Mouse (Mus musculus): Measurements from ENCODE around the gene Smap1. TPM values are rescaled to one million over a fixed set of nuclear protein-coding genes. Genes with fewer than 3 reads are reported as not detected.

Gene Smap1
- polyA plus RNA-seq, 1 experiment from 2014 or later: 45.0 TPM

DNA sequence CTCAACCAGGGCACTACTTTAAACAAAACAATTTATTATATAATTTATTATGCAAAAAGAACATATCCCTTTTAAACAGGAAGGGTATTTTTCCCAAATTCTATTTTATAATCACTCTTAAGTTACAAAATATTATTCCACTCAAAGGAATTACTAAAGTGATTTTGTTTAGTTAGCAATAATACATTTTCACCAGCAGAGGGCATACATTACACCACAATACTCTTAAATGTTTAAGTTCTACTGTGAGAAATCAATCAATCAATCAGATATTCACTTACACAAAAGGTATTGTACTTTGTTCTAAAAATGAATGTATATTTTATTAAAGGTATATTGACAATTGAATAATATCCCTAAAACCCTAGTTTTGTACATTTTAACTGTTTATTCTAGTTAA lies 16.0 kb downstream of the Smap1 start:
- H3K9ac ChIP-seq: no peak overlapping the region
- peaks cover 3% of the 10 kb centered on the region; the same call in 1 of the 2 replicates for H3K36me3 ChIP-seq (ENCODE audit: poor library complexity, severe bottlenecking)
- H3K4me3 ChIP-seq: no peak overlapping the region
- ATAC-seq: no peak
- H3K27ac ChIP-seq: no peak overlapping the region
- H3K4me2 ChIP-seq: no peak overlapping the region
- no peaks in the 10 kb centered on the region for H3K27me3 ChIP-seq
- H3K4me1 ChIP-seq: no peaks in the 10 kb centered on the region
- no peaks in the 10 kb centered on the region for H3K9me3 ChIP-seq (replicated peaks)

DNA sequence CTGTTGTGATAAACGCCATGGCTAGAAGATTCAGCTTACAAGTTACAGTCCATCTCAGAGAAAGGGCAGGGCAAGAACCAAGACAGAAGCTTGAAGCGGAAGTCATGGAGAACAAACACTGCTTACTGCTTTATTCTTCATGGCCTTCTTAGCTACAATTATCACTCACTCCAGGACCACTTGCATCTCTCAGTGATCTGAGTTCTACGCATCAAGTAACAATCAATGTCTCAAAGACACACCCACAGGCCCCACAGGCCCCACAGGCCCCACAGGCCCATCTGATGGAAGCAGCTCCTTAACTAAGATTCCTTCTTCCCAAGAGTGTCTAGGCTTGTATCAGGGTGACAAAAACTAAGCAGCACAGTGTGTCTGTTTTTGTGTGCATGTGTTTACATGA lies 18.8 kb downstream of the Smap1 start:
- H3K27me3 ChIP-seq: no peaks in the 10 kb centered on the region
- H3K27ac ChIP-seq: no peak overlapping the region
- no peaks in the 10 kb centered on the region for H3K36me3 ChIP-seq (ENCODE audit: poor library complexity, severe bottlenecking)
- WGBS: 82% methylated on average over 3 of the region's 3 CpGs
- no peaks in the 10 kb centered on the region for H3K4me1 ChIP-seq
- no peaks in the 10 kb centered on the region for H3K9me3 ChIP-seq (replicated peaks)
- H3K4me2 ChIP-seq: no peak overlapping the region
- H3K4me3 ChIP-seq: no peak overlapping the region
- no peak overlapping the region for H3K9ac ChIP-seq
- no peak for ATAC-seq

DNA sequence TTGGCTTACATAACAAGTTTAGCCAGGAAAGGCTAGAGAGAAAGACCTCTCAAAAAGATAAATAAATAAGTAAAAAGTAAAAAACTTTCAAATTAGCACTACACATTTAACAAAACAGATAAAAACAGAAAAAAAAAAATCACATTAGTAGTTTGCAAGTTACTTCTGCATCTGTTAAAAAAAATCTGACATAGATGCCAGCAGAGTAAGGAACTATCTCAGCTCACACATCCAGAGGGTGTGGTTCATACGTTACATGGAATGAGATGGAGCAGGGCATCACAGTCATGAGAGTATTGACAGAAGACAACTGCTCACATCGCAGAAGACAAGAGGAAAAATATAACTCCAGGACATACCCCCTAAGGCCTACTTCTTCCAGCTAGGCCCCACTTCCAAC lies 19.4 kb downstream of the Smap1 start:
- Histone ChIP-seq H3K4me3 (no peak overlapping the region), H3K27ac (no peak overlapping the region), H3K9ac (no peak overlapping the region), H3K4me1 (no peaks in the 10 kb centered on the region), H3K36me3 (ENCODE audit: poor library complexity, severe bottlenecking) (no peaks in the 10 kb centered on the region), H3K27me3 (no peaks in the 10 kb centered on the region), H3K4me2 (no peak overlapping the region), H3K9me3 (replicated peaks) (no peaks in the 10 kb centered on the region)
- ATAC-seq: no peak
- WGBS: 92% methylated on average over 2 of the region's 2 CpGs

DNA sequence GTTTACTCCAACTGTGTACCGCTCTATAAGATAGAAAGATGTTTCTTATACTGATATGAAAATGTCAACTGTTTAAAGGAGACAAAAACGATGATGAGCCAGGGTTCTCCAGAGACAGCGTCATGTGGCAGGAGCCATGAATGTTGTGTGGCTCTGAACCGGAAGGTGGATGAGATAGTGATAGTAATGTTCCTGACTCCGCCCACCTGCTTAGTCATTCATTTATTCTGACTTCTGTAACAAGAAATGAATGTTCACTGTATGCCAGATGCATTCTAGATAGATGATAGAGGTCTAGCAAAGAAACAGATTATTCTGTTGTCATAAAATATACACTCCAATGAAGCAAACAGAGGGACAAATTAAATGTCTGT lies 22.5 kb downstream of the Smap1 start:
- Histone ChIP-seq H3K4me3 (no peak overlapping the region), H3K36me3 (ENCODE audit: poor library complexity, severe bottlenecking) (no peaks in the 10 kb centered on the region), H3K27me3 (no peaks in the 10 kb centered on the region), H3K4me1 (no peaks in the 10 kb centered on the region), H3K27ac (no peak overlapping the region), H3K9me3 (replicated peaks) (no peaks in the 10 kb centered on the region), H3K9ac (no peak overlapping the region), H3K4me2 (no peak overlapping the region)
- no peak for ATAC-seq
- 93% methylated on average over 5 of the region's 5 CpGs for WGBS

DNA sequence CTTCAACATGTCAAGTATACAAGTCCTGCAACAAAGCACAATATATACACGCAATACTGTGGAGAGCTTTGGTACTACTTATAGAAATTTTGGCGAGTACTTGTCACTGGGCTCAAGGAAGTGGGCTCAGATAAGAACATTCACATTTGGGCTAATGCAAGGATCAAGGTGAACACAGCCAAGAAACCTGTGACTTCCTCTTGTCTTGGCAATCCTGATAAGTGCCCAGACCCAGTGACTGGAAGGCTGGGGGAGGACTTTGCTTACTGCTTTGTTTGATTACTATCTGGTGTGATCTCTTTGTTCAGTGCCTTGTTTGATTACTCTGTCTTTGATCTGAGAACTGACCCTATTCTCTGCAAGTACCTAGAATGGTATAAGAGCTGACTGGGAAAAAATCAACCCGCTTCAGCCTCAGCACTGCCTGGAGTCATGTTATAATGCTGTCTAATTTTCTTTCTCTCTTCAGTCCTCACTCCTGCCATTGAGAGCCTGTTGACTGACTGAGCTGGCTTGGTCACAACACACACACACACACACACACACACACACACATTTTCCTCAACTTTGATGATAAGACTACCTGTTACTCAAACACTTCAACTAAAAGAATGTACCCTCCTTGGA lies 23.0 kb downstream of the Smap1 start:
- Histone ChIP-seq H3K4me1 (no peaks in the 10 kb centered on the region), H3K4me3 (no peak overlapping the region), H3K9me3 (replicated peaks) (no peaks in the 10 kb centered on the region), H3K9ac (no peak overlapping the region), H3K36me3 (ENCODE audit: poor library complexity, severe bottlenecking) (no peaks in the 10 kb centered on the region), H3K4me2 (no peak overlapping the region), H3K27me3 (no peaks in the 10 kb centered on the region), H3K27ac (no peak overlapping the region)
- WGBS: 95% methylated on average over 3 of the region's 3 CpGs
- no peak for ATAC-seq

DNA sequence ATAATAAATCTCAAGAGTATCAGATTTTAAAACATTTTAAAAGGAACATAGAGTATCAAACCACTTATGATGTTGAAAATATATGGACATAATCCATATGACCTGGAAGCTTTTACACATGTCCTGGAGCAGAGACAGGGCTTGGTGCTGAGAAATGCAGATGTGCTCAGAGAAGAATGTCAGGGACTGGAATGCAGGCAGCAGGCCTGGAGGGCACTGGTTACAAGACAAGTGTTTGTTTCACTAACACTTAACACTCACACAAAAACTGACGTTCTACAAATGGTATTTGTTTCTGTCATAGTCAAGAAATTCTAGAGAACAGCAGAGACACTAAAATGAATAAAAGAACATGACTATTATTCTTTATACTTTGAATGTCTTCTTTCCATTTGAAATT lies 30.0 kb downstream of the Smap1 start:
- Histone ChIP-seq H3K4me1 (no peaks in the 10 kb centered on the region), H3K4me2 (no peak overlapping the region), H3K27me3 (no peaks in the 10 kb centered on the region), H3K4me3 (no peak overlapping the region), H3K9me3 (replicated peaks) (no peaks in the 10 kb centered on the region), H3K36me3 (ENCODE audit: poor library complexity, severe bottlenecking) (no peaks in the 10 kb centered on the region), H3K27ac (no peak overlapping the region), H3K9ac (no peak overlapping the region)
- WGBS: 63% methylated on average over 1 of the region's 1 CpGs
- ATAC-seq: no peak

DNA sequence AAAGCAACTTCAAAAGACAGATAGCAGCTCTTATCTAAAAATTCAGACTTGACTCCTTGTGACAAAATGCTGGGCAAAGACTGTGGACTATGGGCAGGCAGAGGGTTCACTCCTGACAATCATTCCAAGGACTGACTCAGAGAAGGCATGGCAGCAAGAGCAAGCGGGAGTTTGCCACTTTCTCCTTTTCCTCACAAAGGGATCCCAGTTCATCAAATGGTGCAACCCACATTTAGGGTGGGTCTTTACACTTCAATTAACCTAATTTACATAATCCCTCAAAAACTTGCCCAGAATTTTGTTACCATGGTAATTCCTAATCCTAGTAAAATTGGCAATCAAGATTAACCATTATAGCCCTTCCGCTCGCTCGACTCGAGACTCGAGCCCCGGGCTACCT lies 37.2 kb downstream of the Smap1 start:
- H3K9ac ChIP-seq: no peak overlapping the region
- peaks cover 10% of the 10 kb centered on the region for H3K4me1 ChIP-seq
- no peaks in the 10 kb centered on the region for H3K27me3 ChIP-seq
- no peak overlapping the region for H3K4me2 ChIP-seq
- H3K27ac ChIP-seq: no peak overlapping the region; the same call in 1 of the 2 replicates
- H3K4me3 ChIP-seq: no peak overlapping the region
- no peaks in the 10 kb centered on the region for H3K36me3 ChIP-seq (ENCODE audit: poor library complexity, severe bottlenecking)
- peak; percentile 67 for ATAC-seq
- H3K9me3 ChIP-seq (replicated peaks): no peaks in the 10 kb centered on the region
- WGBS: 48% methylated on average over 7 of the region's 7 CpGs

DNA sequence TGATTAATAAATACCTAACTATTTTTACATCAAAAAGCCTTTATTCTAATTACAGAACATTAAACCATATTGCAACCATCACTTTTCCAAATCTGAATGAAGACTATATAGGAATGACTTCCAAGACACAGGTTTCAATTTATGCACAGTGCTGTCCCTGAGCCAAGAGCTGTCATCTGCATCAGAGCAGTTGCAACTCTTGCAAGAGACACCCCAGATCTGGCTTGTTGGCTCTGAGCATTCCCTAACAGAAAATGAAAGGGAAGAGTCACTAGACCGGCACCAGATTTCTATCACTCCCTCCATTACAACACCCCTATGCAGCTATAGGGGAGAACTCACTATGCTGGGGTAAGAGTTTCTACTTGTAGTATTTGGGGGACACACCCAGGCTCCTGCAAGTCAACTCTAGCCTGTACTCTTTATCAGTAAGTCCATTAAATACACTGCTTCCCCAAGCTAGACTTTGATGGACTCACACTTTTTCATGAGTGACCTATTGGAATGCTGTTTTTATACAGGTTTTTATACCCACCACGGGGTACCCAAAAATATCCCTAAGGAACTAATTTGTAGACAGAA lies 37.9 kb downstream of the Smap1 start:
- no peak overlapping the region for H3K9ac ChIP-seq
- no peak overlapping the region for H3K4me2 ChIP-seq
- WGBS: 84% methylated on average over 2 of the region's 2 CpGs
- H3K36me3 ChIP-seq (ENCODE audit: poor library complexity, severe bottlenecking): no peaks in the 10 kb centered on the region
- ATAC-seq: peak; percentile 82
- H3K4me3 ChIP-seq: no peak overlapping the region
- no peaks in the 10 kb centered on the region for H3K9me3 ChIP-seq (replicated peaks)
- H3K27ac ChIP-seq: no peak overlapping the region; the same call in 1 of the 2 replicates
- H3K27me3 ChIP-seq: no peaks in the 10 kb centered on the region
- H3K4me1 ChIP-seq: peaks cover 10% of the 10 kb centered on the region

DNA sequence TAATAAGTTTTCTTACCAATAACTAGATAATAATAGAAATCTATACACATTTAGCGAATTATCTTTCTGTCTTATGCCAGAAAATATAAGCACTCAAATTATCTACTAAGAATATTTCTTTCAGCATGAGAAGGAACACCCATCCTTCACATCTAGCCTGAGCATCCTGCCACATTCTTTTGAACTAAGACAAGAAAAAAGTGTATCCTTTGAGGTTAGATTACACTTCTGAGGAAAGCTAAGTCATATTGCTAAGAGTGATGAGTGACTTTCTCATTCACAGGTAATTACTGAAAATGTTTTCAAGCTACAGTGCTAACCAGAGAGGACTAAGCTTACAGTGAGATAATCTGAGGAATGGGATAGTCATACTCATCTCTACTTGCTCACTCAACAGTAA lies 39.4 kb downstream of the Smap1 start:
- H3K36me3 ChIP-seq (ENCODE audit: poor library complexity, severe bottlenecking): no peaks in the 10 kb centered on the region
- H3K27ac ChIP-seq: no peak overlapping the region
- H3K27me3 ChIP-seq: no peaks in the 10 kb centered on the region
- no peak overlapping the region for H3K4me2 ChIP-seq
- H3K4me3 ChIP-seq: no peak overlapping the region
- no peak overlapping the region for H3K9ac ChIP-seq
- no peaks in the 10 kb centered on the region for H3K9me3 ChIP-seq (replicated peaks)
- no peak for ATAC-seq
- 95% methylated on average over 1 of the region's 1 CpGs for WGBS
- peaks cover 10% of the 10 kb centered on the region for H3K4me1 ChIP-seq

DNA sequence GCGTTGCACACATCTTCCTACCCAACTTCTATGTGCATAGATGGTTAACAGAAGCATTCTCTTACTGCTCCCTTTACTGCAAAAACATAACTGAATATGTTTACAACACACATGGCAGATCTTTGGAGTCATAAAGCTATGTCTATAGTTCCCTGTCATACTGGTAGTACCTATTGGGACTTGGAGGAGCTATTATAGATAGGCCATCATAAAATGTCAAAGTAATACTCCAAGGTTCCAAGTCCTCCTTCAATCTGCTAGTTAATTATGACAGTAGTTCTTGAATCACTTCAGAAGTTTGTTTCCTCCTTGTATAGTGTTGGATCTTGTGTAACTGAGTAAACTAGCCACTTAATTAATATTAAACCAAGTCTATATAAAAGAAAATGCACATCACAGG lies 49.9 kb downstream of the Smap1 start:
- H3K4me2 ChIP-seq: no peak overlapping the region
- no peak for ATAC-seq
- no peaks in the 10 kb centered on the region for H3K27me3 ChIP-seq
- no peaks in the 10 kb centered on the region for H3K9me3 ChIP-seq (replicated peaks)
- no peak overlapping the region for H3K27ac ChIP-seq
- no peak overlapping the region for H3K9ac ChIP-seq
- WGBS: 95% methylated on average over 1 of the region's 1 CpGs
- peaks cover 17% of the 10 kb centered on the region for H3K36me3 ChIP-seq (ENCODE audit: poor library complexity, severe bottlenecking)
- H3K4me3 ChIP-seq: no peak overlapping the region
- no peaks in the 10 kb centered on the region for H3K4me1 ChIP-seq

DNA sequence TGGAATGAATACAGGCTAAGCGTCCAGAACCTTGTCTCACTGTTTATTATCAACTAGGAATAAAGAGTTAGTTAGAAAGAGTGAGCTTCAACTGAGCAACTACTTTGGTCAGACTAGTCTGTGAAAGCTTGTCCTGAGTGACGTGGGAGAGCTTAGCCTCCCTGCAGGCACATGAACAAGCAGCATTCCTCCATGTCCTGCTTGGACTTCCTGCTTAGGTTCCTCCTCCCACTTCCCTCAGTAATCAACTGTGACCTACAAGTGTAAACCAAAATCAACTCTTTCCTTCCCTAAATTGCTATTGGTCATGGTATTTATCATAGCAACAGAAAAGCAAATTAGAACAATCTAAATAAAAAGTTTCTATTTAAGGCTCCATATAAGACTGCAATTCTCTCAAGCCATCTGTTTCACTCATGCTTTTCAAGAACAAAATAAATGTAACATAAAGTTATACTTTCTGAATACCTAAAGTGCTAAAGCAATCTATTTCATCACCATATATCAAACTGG lies 54.7 kb downstream of the Smap1 start:
- no peak overlapping the region for H3K4me3 ChIP-seq
- H3K4me1 ChIP-seq: no peaks in the 10 kb centered on the region
- H3K27ac ChIP-seq: no peak overlapping the region
- no peaks in the 10 kb centered on the region for H3K27me3 ChIP-seq
- no peak overlapping the region for H3K4me2 ChIP-seq
- no peak overlapping the region for H3K9ac ChIP-seq
- no peaks in the 10 kb centered on the region for H3K9me3 ChIP-seq (replicated peaks)
- ATAC-seq: no peak
- 0 out of 2 replicates have a peak, but pooled peaks cover 4% of the 10 kb centered on the region for H3K36me3 ChIP-seq (ENCODE audit: poor library complexity, severe bottlenecking)
- 37% methylated on average over 2 of the region's 2 CpGs for WGBS

DNA sequence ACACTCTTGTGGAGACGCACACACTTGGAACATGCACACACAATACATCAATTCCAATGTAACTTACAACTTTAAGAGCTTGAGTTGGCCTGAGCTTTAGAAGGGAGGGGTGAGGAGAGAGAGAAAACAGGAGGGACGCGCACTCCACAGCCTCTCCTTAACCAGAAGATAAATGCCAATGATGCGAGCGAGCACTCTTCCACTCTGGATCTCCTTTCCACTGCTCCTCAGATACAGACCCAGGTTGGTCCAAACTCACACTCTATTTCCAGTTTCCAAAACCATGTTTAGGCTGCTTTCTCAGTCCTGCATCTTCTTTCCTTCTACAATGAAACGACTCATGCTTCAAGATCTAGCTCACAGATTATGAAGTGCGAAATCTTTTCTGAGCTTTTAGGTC lies 56.6 kb downstream of the Smap1 start:
- no peak overlapping the region for H3K4me2 ChIP-seq
- H3K27me3 ChIP-seq: no peaks in the 10 kb centered on the region
- no peak overlapping the region for H3K9ac ChIP-seq
- H3K4me1 ChIP-seq: no peaks in the 10 kb centered on the region
- H3K27ac ChIP-seq: no peak overlapping the region
- 96% methylated on average over 7 of the region's 7 CpGs for WGBS
- no peak for ATAC-seq
- H3K4me3 ChIP-seq: no peak overlapping the region
- H3K36me3 ChIP-seq (ENCODE audit: poor library complexity, severe bottlenecking): no peaks in the 10 kb centered on the region
- no peaks in the 10 kb centered on the region for H3K9me3 ChIP-seq (replicated peaks)

DNA sequence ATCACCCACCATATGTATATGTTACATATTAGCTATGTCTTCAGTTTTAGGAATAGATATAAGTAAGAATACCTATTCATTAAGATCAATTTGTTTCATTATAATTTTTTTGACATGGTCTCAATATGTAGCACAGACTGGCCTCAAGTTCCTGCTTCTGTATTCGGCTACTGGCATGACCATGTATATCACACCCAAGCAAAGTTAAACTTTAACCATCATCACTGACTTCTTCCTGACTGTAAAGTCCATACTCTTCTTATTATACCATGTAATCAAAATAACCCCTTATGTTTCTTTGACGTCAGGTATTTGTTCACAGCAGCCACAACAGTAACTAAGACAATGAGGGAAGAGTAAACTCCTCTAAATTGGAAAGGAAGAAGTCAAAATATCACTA lies 61.2 kb downstream of the Smap1 start:
- no peak overlapping the region for H3K27ac ChIP-seq
- no peaks in the 10 kb centered on the region for H3K9me3 ChIP-seq (replicated peaks)
- WGBS: 83% methylated on average over 2 of the region's 2 CpGs
- H3K4me1 ChIP-seq: no peaks in the 10 kb centered on the region
- H3K4me3 ChIP-seq: no peak overlapping the region
- no peak overlapping the region for H3K4me2 ChIP-seq
- no peak overlapping the region for H3K9ac ChIP-seq
- peaks cover 18% of the 10 kb centered on the region for H3K36me3 ChIP-seq (ENCODE audit: poor library complexity, severe bottlenecking)
- no peak for ATAC-seq
- no peaks in the 10 kb centered on the region for H3K27me3 ChIP-seq

All from forebrain, embryonic 13.5 days (tissue).